Mouse (Mus musculus) liver, embryonic 12.5 days (tissue): ENCODE measurements around the gene Pheta1. TPM values are rescaled to one million over a fixed set of nuclear protein-coding genes. Genes with fewer than 3 reads are reported as not detected.
A peak's percentile ranks its signal among the peaks of the same experiment; 100 is the strongest.

Experiments used
- ATAC-seq: fragments of 200-750 bp; cut with Nextera tagmentation; 2 replicates; pipeline ENCODE4 v1.8.0; 2017; ENCODE audit warnings: moderate number of reproducible peaks, mild to moderate bottlenecking, moderate library complexity
- H3K27ac ChIP-seq: fragments of 300-500 bp; sonication (generic); 2 replicates; pipeline ENCODE4 v1.5.1; 2016; ENCODE audit warnings: mild to moderate bottlenecking
- H3K27me3 ChIP-seq: fragments of 300-500 bp; sonication (generic); replicated peaks from 2 replicates; pipeline ENCODE4 v1.6.1; 2016; ENCODE audit warnings: mild to moderate bottlenecking, moderate library complexity
- H3K36me3 ChIP-seq: fragments of 300-500 bp; sonication (generic); 2 replicates; pipeline ENCODE4 v1.6.1; 2016; ENCODE audit warnings: mild to moderate bottlenecking, moderate library complexity
- H3K4me1 ChIP-seq: fragments of 300-500 bp; sonication (generic); 2 replicates; pipeline ENCODE4 v1.6.1; 2016
- H3K4me2 ChIP-seq: fragments of 300-500 bp; sonication (generic); 2 replicates; pipeline ENCODE4 v1.6.1; 2016; ENCODE audit warnings: mild to moderate bottlenecking, moderate library complexity
- H3K4me3 ChIP-seq: fragments of 300-500 bp; sonication (generic); 2 replicates; pipeline ENCODE4 v1.5.1; 2016; ENCODE audit warnings: mild to moderate bottlenecking, moderate library complexity
- H3K9ac ChIP-seq: fragments of 300-500 bp; sonication (generic); 2 replicates; pipeline ENCODE4 v1.6.1; 2016; ENCODE audit warnings: mild to moderate bottlenecking, moderate library complexity
- H3K9me3 ChIP-seq: fragments of 300-500 bp; sonication (generic); replicated peaks from 2 replicates; pipeline ENCODE4 v1.6.1; 2016; ENCODE audit warnings: mild to moderate bottlenecking, moderate library complexity
- WGBS: fragments of 180-500 bp; shearing (Covaris S2); methylation state at CpG from one replicate; pipeline ENCODE4 v1.1.7; 2016; ENCODE audit not compliant: insufficient replicate concordance; 5-methylcytosine and 5-hydroxymethylcytosine counted together
- polyA plus RNA-seq: library from polyadenylated mRNA; unstranded; fragments of >200 nt; fragmentation: Nextera tagmentation; extraction: Ambion mirVana; gene quantifications from 2 replicates; pipeline ENCODE4 v1.2.1, GENCODE M21; 2016

Gene Pheta1
- polyA plus RNA-seq, 1 experiment from 2014 or later: 6.6 TPM

DNA sequence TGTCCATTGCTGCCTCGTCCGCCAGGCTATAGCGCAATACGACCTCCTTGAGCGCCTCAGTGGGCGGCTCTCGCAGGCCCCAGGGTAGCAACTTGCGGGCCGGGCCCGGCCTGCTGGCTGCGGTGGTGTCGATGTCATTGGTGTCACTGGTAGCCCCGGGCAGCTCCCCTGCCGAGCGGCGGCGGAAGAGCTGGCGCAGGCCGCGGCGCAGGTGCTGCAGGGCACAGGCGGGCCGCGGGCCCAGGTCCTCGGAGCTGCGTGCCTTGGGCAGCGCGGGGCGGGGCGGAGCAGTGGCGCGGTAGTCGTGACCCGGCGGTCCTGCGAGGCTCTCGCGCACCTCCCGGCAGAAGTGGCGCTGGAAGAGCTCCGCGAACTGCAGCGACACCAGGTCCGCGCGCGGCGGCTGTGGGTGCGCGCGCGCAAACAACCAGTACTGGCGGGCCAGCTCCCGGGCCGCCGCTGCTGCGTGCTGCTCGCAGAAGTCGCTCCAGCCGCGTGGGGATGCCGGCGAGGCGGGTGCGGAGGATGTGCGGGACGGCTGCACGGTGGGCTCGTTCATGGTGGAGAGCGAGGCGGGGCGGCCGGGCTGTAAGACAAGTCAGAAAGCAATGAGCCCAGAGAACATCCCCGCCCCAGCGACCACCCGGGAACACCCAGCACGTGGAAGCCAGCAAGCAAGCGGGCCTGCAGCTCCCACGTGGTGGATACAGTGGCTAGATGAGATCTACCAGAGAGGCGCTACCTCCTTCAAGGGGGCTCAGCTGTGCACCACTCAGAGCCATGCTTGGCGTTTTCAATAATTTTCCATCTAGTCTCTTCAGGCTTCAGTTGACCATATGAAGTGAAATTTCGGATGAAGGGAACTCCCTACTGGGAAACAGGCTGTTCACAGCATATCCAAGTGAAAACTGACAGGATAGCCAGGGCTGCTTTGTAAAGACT lies 20.0 kb upstream of the Pheta1 start:
- 78% methylated on average over 82 of the region's 82 CpGs for WGBS
- Histone ChIP-seq H3K9me3 (peaks cover 6% of the 10 kb centered on the region), H3K36me3 (peaks cover 82% of the 10 kb centered on the region), H3K4me1 (peaks cover 59% of the 10 kb centered on the region), H3K27me3 (no peaks in the 10 kb centered on the region), H3K27ac (no peak overlapping the region), H3K4me2 (peak overlapping the region; percentile 53), H3K9ac (no peak overlapping the region), H3K4me3 (peak overlapping the region; percentile 30)
- no peak for ATAC-seq

- H3K4me3 ChIP-seq: no peak overlapping the region
- no peak overlapping the region for H3K9ac ChIP-seq
- H3K27me3 ChIP-seq: no peaks in the 10 kb centered on the region
- peaks cover 58% of the 10 kb centered on the region for H3K36me3 ChIP-seq
- 80% methylated on average over 6 of the region's 6 CpGs for WGBS
- H3K27ac ChIP-seq: no peak overlapping the region
- ATAC-seq: no peak
- H3K9me3 ChIP-seq: peaks cover 6% of the 10 kb centered on the region
- H3K4me1 ChIP-seq: peaks cover 67% of the 10 kb centered on the region
- no peak overlapping the region for H3K4me2 ChIP-seq
Observed at GRCm38 (mm10) chr5:121831002-121831601, 17.7 kb upstream of the Pheta1 start.

GRCm38 (mm10) chr5:121832376-121833155 lies 16.2 kb upstream of the Pheta1 start:
- Histone ChIP-seq H3K36me3 (peaks cover 44% of the 10 kb centered on the region), H3K27ac (no peak overlapping the region), H3K4me1 (peaks cover 78% of the 10 kb centered on the region), H3K9ac (no peak overlapping the region), H3K9me3 (peaks cover 6% of the 10 kb centered on the region), H3K4me3 (no peak overlapping the region), H3K27me3 (no peaks in the 10 kb centered on the region), H3K4me2 (peak overlapping the region; percentile 19)
- no peak for ATAC-seq
- WGBS: 69% methylated on average over 6 of the region's 6 CpGs

GRCm38 (mm10) chr5:121833159-121833558 lies 15.6 kb upstream of the Pheta1 start:
- H3K9me3 ChIP-seq: peaks cover 6% of the 10 kb centered on the region

GRCm38 (mm10) chr5:121833572-121834240 lies 15.1 kb upstream of the Pheta1 start:
- Histone ChIP-seq H3K9ac (no peak overlapping the region), H3K27me3 (peaks cover 6% of the 10 kb centered on the region), H3K36me3 (peaks cover 32% of the 10 kb centered on the region), H3K4me2 (peak overlapping the region; percentile 97), H3K4me1 (peaks cover 83% of the 10 kb centered on the region), H3K4me3 (peak overlapping the region; percentile 79), H3K27ac (peak overlapping the region; percentile 45), H3K9me3 (peaks cover 2% of the 10 kb centered on the region; the same call in 1 of the 2 replicates)
- 16% methylated on average over 10 of the region's 10 CpGs for WGBS
- no peak for ATAC-seq

More at GRCm38 (mm10) chr5:121833159-121833558, 15.6 kb upstream of the Pheta1 start:
- Histone ChIP-seq H3K27me3 (peaks cover under 1% of the 10 kb centered on the region; the same call in 1 of the 2 replicates), H3K9ac (no peak overlapping the region), H3K36me3 (peaks cover 38% of the 10 kb centered on the region), H3K4me3 (no peak overlapping the region; the same call in 1 of the 2 replicates), H3K4me2 (peak overlapping the region; percentile 97), H3K27ac (peak overlapping the region; percentile 45), H3K4me1 (peaks cover 83% of the 10 kb centered on the region)
- WGBS: 67% methylated on average over 2 of the region's 2 CpGs
- no peak for ATAC-seq

- no peaks in the 10 kb centered on the region for H3K9me3 ChIP-seq
- H3K27ac ChIP-seq: peak overlapping the region; percentile 38; the same call in 1 of the 2 replicates
- peak overlapping the region; percentile 97 for H3K4me2 ChIP-seq
- no peak overlapping the region for H3K9ac ChIP-seq
- 34% methylated on average over 7 of the region's 7 CpGs for WGBS
- H3K36me3 ChIP-seq: peaks cover 27% of the 10 kb centered on the region
- peaks cover 11% of the 10 kb centered on the region for H3K27me3 ChIP-seq
- H3K4me3 ChIP-seq: peak overlapping the region; percentile 79
- ATAC-seq: no peak
- H3K4me1 ChIP-seq: peaks cover 85% of the 10 kb centered on the region
Observed at GRCm38 (mm10) chr5:121834241-121834606, 14.6 kb upstream of the Pheta1 start.

DNA sequence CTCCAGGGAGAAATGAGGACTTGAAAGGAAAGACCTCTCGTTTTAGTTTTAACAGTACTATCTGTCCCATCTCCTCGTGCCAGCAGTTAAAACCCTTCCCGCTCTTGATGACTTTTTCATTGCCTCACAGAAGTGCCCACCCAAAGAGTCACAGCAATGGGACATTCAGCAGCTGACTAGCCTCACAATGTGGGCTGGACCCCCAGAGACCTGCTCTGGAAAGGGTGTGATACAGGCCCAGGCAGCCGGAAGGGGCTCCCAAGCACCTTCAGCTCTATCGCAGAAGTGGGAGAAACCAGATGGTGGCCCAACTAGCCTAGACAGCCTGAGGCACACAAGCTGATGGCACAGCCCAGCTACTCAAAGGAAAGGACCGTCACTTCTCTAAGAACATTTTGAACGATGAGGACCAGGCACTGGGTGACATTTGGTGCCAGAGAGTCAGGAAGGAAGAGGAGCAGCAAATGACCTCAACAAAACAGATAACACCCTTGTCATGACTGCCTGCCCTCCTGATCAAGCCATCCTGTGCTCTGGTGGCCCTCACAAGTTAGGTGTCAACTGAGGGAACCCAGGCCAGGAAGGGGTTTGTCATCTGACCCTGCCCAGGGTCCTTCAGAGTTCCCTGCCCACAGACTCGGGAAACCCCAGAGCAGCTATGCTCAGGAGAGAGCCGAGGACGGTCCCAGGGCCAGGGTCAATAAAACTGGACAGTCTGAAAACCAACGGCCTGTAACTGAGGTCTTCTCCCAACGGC lies 13.6 kb upstream of the Pheta1 start:
- peaks cover 88% of the 10 kb centered on the region for H3K4me1 ChIP-seq
- H3K4me3 ChIP-seq: peak overlapping the region; percentile 79
- peak overlapping the region; percentile 89 for H3K9ac ChIP-seq
- H3K36me3 ChIP-seq: peaks cover 21% of the 10 kb centered on the region
- 9% methylated on average over 12 of the region's 12 CpGs for WGBS
- no peaks in the 10 kb centered on the region for H3K9me3 ChIP-seq
- H3K27me3 ChIP-seq: peaks cover 12% of the 10 kb centered on the region
- peak overlapping the region; percentile 87 for H3K27ac ChIP-seq
- H3K4me2 ChIP-seq: peak overlapping the region; percentile 97
- no peak for ATAC-seq

GRCm38 (mm10) chr5:121835949-121836691 lies 12.7 kb upstream of the Pheta1 start:
- Histone ChIP-seq H3K4me1 (peaks cover 80% of the 10 kb centered on the region), H3K4me3 (peak overlapping the region; percentile 79), H3K36me3 (peaks cover 13% of the 10 kb centered on the region), H3K27ac (peak overlapping the region; percentile 87), H3K9me3 (no peaks in the 10 kb centered on the region), H3K27me3 (peaks cover 12% of the 10 kb centered on the region), H3K4me2 (peak overlapping the region; percentile 97), H3K9ac (peak overlapping the region; percentile 89)
- ATAC-seq: peak; percentile 6; the same call in 1 of the 2 replicates
- under 1% methylated on average over 50 of the region's 51 CpGs for WGBS

DNA sequence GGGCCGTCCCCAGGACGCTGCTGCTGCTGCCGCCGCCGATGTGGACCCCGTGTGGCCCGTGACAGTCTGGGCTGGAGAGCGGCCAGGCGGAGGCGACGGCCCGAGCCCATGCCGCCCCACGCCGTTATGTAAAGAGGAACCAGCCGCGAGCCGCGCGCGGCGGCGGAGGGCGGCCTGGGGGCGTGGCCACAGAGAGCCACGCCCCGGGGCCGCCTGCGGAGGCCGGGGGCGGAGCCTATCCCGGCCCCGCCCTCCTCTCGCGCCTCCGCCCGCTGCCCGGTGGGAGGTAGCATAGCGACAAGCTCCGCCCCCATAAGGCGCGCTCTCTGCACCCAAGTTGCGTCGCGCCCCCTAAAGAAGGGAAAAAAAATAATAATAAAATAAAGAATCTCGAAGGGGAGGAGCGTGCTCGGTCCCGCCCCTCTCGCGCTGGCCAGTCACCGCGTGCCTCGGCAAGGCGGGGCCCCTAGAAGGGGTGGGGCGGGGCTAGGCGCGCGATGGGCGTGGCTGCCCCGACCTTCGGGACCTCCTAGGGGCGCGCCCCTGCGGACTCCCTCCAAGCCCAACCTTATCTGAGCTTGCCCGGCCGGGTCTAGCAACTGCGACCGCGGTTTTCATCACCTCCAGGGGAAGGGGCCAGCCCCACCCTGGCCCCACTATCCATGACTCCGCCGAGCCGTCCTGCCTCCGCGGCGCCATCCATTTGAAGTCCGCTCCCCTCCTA lies 11.9 kb upstream of the Pheta1 start:
- H3K4me1 ChIP-seq: peaks cover 75% of the 10 kb centered on the region
- H3K27me3 ChIP-seq: peaks cover 16% of the 10 kb centered on the region
- H3K9me3 ChIP-seq: no peaks in the 10 kb centered on the region
- H3K9ac ChIP-seq: peak overlapping the region; percentile 89
- peak overlapping the region; percentile 97 for H3K4me2 ChIP-seq
- peak; percentile 85 for ATAC-seq
- H3K4me3 ChIP-seq: peak overlapping the region; percentile 79
- under 1% methylated on average over 73 of the region's 77 CpGs for WGBS
- H3K27ac ChIP-seq: peak overlapping the region; percentile 87
- peaks cover 7% of the 10 kb centered on the region for H3K36me3 ChIP-seq
